Mouse (Mus musculus): ENCODE results near the gene Prkaa2.

Prkaa2 gene

DNA sequence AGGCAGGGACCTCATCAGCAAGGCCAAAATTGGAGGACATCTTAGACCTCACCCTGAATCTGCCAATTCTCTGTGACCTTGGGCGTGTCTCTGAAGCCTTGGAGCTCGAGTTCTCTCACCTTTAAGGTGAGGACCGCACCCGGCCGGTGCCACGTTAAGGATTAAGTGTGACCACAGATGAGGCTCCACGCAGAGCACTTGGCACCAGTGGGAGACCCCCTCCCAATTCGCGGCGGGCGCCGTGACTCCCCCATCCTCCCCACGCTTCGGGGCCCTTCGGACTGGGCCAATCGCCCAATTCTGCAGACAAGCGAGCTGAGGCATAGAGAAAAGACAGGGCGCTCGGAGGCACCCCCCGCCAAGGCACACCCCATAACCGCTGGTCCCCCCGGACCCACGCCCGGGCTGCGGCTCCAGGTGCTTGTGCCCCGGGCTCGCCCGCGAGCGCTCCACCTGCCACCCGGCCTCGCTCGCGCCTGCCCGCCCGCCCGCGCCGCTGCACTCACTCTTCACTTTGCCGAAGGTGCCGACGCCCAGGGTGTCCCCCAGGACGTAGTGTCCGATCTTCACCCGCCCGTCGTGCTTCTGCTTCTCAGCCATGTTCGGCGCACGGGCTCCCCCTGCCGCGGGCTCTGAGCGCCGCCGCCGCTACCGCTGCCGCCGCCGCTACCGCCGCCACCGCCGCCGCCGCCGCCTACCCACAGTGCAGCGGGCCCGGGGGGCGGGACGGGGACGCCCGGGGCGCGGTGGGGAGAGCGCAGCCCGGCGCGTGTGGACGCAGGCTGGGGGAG, at the start of gene Prkaa2:
Gene Prkaa2, minus strand, starts transcription at position 692 of the 791 bp plus-strand sequence.
- DNase-seq (ENCODE audit: extremely low spot score, low spot score): peak; percentile 70

DNA sequence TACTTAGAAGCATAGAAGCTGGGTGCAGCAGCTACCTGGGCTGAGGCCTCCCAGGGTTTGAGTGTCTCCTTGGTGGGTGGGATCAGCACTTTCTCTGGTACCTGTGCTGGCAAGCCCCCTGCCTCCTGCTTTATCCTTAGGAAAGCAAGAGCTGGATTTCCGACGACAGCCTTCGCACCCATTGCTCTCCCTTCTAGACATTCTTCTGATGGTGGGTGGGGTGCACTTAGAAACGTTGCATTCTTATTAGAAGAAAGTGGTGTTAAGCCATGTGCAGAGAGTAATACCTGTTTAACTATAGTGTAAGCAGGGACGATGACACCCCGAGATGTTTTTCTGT, 49.8 kb upstream of the Prkaa2 start:
- no peak for DNase-seq (ENCODE audit: extremely low spot score, low spot score)

- peak; percentile 49 for DNase-seq (ENCODE audit: extremely low spot score, low spot score)
Measured at GRCm38 (mm10) chr4:105158651-105159530, 49.2 kb upstream of the Prkaa2 start.

DNA sequence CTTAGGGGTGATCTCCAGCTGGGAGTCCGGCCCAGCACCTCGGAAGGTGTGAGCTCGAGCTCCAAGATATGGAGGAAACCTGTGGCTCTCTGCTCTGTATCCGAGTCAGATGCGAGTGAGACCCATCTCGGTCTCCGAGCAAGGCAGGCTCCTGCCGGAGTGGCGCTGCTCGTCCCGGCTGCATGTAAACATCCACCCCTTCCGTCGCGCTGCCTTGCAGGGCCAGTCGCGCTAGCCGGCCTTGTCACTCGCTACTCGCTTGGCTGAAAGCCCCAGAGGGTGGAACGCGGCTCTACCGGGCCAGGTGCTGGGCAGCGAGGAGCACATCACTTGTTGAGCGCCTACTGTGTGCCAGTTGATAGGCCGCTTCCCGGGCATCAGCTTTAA, 48.5 kb upstream of the Prkaa2 start:
- DNase-seq (ENCODE audit: extremely low spot score, low spot score): peak; percentile 85

GRCm38 (mm10) chr4:105157276-105158168, 47.8 kb upstream of the Prkaa2 start, which contains the start of gene Plpp3:
Plpp3 (plus strand) TSS chr4:105157347.
- DNase-seq (ENCODE audit: extremely low spot score, low spot score): peak; percentile 88

DNA sequence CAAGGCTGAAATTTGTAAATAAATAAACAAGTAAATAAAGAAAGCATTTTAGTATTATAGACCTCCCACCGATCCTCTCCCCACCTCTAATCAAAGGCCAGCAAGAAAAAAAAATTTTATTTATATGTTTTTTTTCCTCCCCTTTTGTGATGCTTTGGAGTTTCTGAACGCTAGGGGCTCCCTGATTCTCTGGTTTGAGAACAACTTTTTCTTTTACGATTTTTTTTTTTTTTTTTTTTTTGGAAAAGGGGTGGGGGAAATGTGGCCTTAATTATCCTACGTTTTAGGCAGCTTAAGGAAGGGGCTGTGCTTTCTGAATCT, 47.2 kb upstream of the Prkaa2 start:
- no peak for DNase-seq (ENCODE audit: extremely low spot score, low spot score)

- no peak for DNase-seq (ENCODE audit: extremely low spot score, low spot score)
Measured at GRCm38 (mm10) chr4:105156281-105156680, 46.6 kb upstream of the Prkaa2 start.

GRCm38 (mm10) chr4:105153227-105153626, 43.5 kb upstream of the Prkaa2 start:
- no peak for DNase-seq (ENCODE audit: extremely low spot score, low spot score)

GRCm38 (mm10) chr4:105151911-105152690, 42.4 kb upstream of the Prkaa2 start:
- peak; percentile 67 for DNase-seq (ENCODE audit: extremely low spot score, low spot score)

DNA sequence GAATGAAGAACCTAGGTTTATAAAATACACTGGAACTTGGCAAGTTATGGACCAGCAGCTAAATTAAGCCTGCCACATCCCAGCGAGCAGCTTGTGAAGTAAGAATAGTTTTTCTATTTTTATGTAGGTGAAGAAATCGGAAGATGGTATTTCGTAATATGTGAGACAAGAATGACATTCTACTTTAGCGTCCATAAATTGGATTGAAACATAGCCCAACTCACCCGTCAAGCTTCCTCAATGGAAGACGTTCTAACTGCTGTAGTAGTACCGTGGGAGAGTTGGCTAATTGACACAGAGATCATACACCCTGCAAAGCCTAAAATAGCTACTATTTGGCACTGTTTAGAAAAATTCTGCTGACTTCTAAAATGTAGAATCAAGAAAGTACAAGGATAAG, 39.8 kb upstream of the Prkaa2 start:
- DNase-seq (ENCODE audit: extremely low spot score, low spot score): no peak

- DNase-seq (ENCODE audit: extremely low spot score, low spot score): no peak
Measured at GRCm38 (mm10) chr4:105133350-105134050, 23.8 kb upstream of the Prkaa2 start.

GRCm38 (mm10) chr4:105131756-105132314, 22.1 kb upstream of the Prkaa2 start:
- DNase-seq (ENCODE audit: extremely low spot score, low spot score): no peak

GRCm38 (mm10) chr4:105129212-105129611, 19.5 kb upstream of the Prkaa2 start:
- no peak for DNase-seq (ENCODE audit: extremely low spot score, low spot score)

DNA sequence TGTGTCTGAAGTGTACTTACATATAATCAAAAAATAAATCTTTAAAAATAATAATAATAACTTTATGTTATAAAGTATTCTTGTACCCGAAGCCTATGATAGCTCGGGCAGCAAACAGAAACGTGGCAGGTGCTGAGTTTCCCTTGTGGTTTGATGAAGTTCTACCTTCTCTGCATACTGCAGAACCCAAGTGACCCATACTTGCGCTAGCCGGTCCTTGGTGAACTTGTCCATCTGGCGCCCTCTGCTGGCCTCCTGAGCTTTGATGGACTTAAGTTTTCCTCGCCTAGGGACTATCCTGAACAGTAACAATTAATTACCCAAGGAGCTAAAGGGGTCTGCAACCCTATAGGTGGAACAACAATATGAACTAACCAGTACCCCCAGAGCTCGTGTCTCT, 12.7 kb upstream of the Prkaa2 start:
- peak; percentile 62 for DNase-seq (ENCODE audit: extremely low spot score, low spot score)

DNA sequence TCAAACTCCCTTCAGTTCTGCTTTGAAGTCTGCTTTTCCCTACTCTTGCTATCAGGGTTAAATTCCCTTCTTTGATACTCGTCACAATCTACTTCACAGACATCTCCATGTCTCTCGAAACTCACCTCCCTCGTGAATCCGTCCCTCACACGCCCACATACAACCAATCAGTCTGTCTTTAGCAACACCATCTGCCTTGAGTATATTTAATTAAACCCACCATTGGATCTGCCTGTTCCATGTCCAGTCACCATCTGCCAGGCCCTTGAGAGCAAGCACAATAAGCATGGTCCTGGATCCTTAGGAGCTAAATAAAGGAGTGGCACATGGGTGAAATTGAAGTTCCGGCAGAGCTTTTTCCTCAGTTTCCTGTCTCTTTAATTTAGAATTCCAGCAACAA, 11.4 kb upstream of the Prkaa2 start:
- DNase-seq (ENCODE audit: extremely low spot score, low spot score): no peak

- no peak for DNase-seq (ENCODE audit: extremely low spot score, low spot score)
Measured at GRCm38 (mm10) chr4:105113468-105113867, 3.8 kb upstream of the Prkaa2 start.

- DNase-seq (ENCODE audit: extremely low spot score, low spot score): no peak
Measured at GRCm38 (mm10) chr4:105113042-105113441, 3.4 kb upstream of the Prkaa2 start.

- no peak for DNase-seq (ENCODE audit: extremely low spot score, low spot score)
Measured at GRCm38 (mm10) chr4:105111770-105112169, 2.1 kb upstream of the Prkaa2 start.

GRCm38 (mm10) chr4:105110684-105111035, 970 bp upstream of the Prkaa2 start:
- DNase-seq (ENCODE audit: extremely low spot score, low spot score): no peak

Data from neural tube, embryonic 10.5 days (tissue).